Mouse (Mus musculus): ENCODE results near the gene Ggt5. TPM values are rescaled to one million over a fixed set of nuclear protein-coding genes. Genes with fewer than 3 reads are reported as not detected.

Ggt5 gene
- polyA plus RNA-seq, 1 experiment from 2014 or later = 2.4 TPM

DNA sequence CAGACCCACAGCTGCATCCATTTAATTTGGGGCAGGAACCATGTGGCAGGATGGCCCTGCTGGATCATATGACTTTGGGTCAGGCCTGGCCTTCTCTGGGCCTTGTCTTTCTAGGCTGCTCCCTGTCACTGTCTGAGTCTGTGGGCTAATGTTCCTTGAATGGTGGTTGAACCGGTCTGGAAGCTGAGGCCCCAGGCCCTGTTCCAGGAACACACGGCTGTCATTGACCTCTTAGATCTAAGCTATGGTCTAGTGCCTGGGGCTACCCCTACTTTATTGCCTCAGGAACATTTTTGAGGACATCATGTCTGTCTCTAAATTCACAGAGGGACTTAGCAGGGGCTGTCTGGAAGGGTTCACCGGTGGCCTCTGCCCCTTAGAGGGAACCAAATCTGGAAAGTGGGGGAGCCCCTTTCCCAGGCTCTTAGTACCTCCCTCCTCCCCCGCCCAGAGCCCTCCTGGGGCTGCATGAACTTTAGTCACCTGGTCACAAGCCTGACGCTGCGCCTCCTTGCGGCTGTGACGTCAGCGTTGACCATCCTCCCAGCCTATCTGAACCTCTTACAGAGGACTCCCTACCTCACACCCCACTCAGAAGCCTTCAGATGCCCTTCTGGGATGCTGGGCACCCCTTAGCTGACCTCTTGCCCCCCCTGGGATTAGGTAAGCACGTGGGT, 18.0 kb upstream of the Ggt5 start:
- Histone ChIP-seq H3K27me3 (peaks cover 7% of the 10 kb centered on the region; the same call in 1 of the 2 replicates), H3K27ac (no peak overlapping the region), H3K9ac (replicated peaks) (no peak overlapping the region), H3K4me2 (replicated peaks) (no peak overlapping the region), H3K9me3 (no peaks in the 10 kb centered on the region), H3K4me3 (replicated peaks) (no peak overlapping the region), H3K36me3 (no peaks in the 10 kb centered on the region), H3K4me1 (replicated peaks) (no peaks in the 10 kb centered on the region)
- WGBS = 31% methylated on average over 10 of the region's 10 CpGs
- no peak for ATAC-seq

DNA sequence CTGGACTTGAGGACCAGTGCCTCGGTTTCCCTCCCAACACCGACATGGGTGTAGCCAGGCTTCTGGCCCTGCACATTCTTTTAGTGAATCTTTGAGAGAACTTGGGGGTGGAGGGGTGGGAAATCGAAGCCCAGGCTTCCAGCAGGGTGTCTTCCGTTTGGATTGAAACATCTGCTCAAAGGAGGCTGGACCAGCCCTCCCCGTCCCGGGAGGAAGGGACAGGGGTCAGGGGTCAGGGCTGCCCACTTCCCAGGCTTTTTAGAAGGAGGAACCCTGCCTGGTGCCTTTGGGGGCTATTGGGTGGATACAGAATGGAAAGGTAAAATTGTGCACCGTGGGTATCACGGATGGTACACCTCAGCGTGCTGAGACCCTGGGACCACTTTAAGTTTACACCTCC, 17.2 kb upstream of the Ggt5 start:
- Histone ChIP-seq H3K36me3 (no peaks in the 10 kb centered on the region), H3K4me3 (replicated peaks) (no peak overlapping the region), H3K27ac (no peak overlapping the region), H3K9me3 (no peaks in the 10 kb centered on the region), H3K9ac (replicated peaks) (no peak overlapping the region), H3K4me1 (replicated peaks) (no peaks in the 10 kb centered on the region), H3K27me3 (peaks cover 7% of the 10 kb centered on the region; the same call in 1 of the 2 replicates), H3K4me2 (replicated peaks) (no peak overlapping the region)
- WGBS = 40% methylated on average over 9 of the region's 9 CpGs
- ATAC-seq = no peak

DNA sequence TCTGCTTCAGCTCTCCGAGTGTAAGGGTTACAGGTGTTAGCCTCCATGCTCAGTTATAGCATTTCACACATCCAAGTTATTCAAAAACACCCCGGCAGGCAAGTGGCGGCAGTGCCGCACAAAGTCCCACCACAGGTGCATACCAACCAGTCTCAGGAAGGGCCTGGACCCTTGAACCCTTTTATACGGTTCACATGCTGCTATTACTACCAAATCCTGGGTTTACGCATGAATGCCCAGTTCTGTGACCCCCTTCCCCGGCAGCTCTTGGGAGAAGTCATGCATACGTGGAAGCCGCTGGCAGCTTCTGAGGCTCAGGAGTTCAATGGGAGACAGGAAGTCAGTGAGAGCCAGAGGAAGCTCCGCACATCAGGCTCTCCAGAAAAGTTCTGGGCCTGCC, 16.0 kb upstream of the Ggt5 start:
- no peak overlapping the region for H3K27ac ChIP-seq
- H3K4me1 ChIP-seq (replicated peaks) = no peaks in the 10 kb centered on the region
- H3K9me3 ChIP-seq = no peaks in the 10 kb centered on the region
- H3K36me3 ChIP-seq = no peaks in the 10 kb centered on the region
- peaks cover 7% of the 10 kb centered on the region; the same call in 1 of the 2 replicates for H3K27me3 ChIP-seq
- 46% methylated on average over 10 of the region's 10 CpGs for WGBS
- ATAC-seq = no peak
- no peak overlapping the region for H3K9ac ChIP-seq (replicated peaks)
- H3K4me3 ChIP-seq (replicated peaks) = no peak overlapping the region
- no peak overlapping the region for H3K4me2 ChIP-seq (replicated peaks)

DNA sequence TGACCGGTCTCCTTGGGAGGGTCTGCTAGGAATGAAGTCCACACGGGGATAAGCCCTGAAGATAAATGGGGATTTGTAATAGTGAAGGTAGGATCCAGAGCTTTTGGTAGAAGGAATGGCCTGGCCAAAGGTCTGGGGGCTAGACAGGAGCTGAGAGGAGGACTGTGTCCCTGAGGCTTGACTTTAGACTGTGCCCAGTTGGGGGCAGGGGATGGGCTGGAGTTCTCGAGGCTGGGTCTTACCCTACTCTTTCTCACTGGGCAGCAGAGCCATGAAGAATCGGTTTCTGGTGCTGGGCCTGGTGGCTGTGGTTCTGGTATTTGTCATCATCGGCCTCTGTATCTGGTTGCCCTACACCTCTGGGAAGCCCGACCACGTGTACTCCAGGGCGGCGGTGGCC, 15.2 kb upstream of the Ggt5 start:
- ATAC-seq = no peak
- WGBS = 89% methylated on average over 9 of the region's 9 CpGs

DNA sequence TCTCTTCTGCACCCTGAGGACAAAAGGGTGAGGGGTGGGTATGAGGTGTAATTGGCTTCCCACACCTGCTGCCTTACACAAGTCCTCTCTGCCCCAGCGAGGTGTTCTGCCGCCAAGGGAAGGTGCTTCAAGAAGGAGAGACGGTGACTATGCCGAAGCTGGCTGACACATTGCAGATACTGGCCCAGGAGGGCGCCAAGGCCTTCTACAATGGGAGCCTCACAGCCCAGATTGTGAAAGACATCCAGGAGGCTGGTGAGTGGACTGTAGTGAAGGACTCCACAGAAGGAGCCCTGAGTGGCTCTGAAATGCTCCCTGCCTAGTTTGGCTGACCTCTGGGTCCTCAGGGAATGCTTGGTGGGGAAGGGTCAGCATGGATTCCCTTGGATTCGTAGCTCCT, 10.0 kb upstream of the Ggt5 start:
- WGBS = 92% methylated on average over 6 of the region's 6 CpGs
- ATAC-seq = no peak
- no peaks in the 10 kb centered on the region for H3K27me3 ChIP-seq
- no peaks in the 10 kb centered on the region for H3K4me1 ChIP-seq (replicated peaks)
- no peak overlapping the region for H3K4me3 ChIP-seq (replicated peaks)
- H3K27ac ChIP-seq = no peak overlapping the region
- no peak overlapping the region for H3K9ac ChIP-seq (replicated peaks)
- no peaks in the 10 kb centered on the region for H3K36me3 ChIP-seq
- H3K9me3 ChIP-seq = no peaks in the 10 kb centered on the region
- H3K4me2 ChIP-seq (replicated peaks) = no peak overlapping the region

More for the DNA sequence above, 15.2 kb upstream of the Ggt5 start:
- Histone ChIP-seq H3K36me3 (no peaks in the 10 kb centered on the region), H3K4me2 (replicated peaks) (no peak overlapping the region), H3K4me3 (replicated peaks) (no peak overlapping the region), H3K9me3 (no peaks in the 10 kb centered on the region), H3K27me3 (no peaks in the 10 kb centered on the region), H3K9ac (replicated peaks) (no peak overlapping the region), H3K27ac (no peak overlapping the region), H3K4me1 (replicated peaks) (no peaks in the 10 kb centered on the region)

DNA sequence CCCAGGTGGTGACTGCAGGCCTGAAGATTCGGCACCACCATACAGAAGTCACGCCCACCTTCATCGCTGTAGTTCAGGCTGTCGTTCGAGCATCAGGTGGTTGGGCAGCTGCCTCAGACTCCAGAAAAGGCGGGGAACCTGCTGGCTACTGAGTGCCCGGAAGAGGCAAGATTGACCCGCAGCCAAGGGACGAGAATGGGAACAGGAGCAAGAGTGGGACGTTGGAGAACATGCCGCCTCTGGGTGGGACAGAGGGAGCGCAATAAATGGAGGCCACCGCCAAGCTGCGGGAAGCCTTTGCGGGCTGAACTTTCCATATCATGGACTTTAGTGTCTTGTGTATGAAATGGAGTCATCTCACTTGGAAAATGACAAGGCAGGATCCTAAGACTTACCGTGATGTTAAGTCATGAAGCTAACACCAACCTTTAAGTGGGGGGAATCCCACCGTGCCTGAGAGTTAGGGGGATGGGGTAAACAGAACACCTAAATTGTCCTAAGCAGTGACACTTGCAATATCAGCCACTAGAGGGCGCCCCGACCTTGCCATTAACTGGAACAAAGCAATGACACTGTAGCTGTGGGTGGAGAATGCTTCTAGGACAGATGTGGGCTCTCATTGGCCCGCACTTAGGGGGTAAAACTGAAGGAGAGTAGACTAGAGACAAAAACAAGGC, 3.1 kb upstream of the Ggt5 start:
- ATAC-seq = peak; percentile 84
- H3K9ac ChIP-seq (replicated peaks) = no peak overlapping the region

DNA sequence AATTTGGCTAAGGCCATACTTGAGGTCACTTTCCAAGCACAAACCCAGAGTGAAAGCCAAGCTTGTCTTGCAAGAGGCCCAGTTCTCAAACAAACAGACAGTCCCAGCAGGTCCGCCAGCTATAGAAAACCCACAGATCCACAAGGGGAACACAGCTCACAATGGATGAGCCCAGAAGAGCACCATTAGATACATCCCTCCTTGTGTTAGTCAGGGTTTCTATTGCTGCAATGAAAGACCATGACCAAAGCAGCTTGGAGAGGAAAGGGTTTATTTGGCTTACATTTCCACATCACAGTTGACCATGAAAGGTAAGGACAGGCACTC, 2.6 kb upstream of the Ggt5 start:
- Histone ChIP-seq H3K9ac (replicated peaks) (no peak overlapping the region), H3K9me3 (no peaks in the 10 kb centered on the region), H3K27me3 (peaks cover 7% of the 10 kb centered on the region; the same call in 1 of the 2 replicates), H3K4me3 (replicated peaks) (no peak overlapping the region), H3K4me2 (replicated peaks) (no peak overlapping the region), H3K36me3 (no peaks in the 10 kb centered on the region), H3K27ac (no peak overlapping the region), H3K4me1 (replicated peaks) (peaks cover 11% of the 10 kb centered on the region)
- ATAC-seq = no peak; the same call in 1 of the 2 replicates
- WGBS = 93% methylated on average over 1 of the region's 1 CpGs

More for the DNA sequence above, 3.1 kb upstream of the Ggt5 start:
- Histone ChIP-seq H3K4me2 (replicated peaks) (peak overlapping the region; percentile 18), H3K27ac (no peak overlapping the region), H3K36me3 (no peaks in the 10 kb centered on the region), H3K27me3 (peaks cover 7% of the 10 kb centered on the region; the same call in 1 of the 2 replicates), H3K4me1 (replicated peaks) (peaks cover 11% of the 10 kb centered on the region), H3K9me3 (no peaks in the 10 kb centered on the region), H3K4me3 (replicated peaks) (no peak overlapping the region)
- WGBS = 24% methylated on average over 20 of the region's 20 CpGs

DNA sequence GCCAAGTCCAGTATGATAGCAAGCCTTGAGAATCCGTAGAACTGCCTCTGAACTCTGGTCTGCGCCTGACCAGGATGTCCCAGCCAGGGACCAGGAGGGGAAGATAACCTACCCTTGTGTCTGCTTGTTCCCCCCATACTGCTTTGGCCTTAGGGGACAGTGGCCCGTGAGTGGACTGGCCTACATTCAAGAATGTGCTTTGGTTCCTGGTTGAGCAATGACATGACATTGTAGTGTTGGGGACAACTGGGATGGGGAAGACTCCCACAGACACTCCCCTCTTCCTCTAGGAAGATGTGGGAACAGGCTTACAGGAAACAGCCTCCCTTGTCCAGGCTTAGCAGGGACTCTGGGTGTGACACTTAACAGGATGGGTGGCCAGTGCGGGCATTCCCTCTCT, 1.4 kb upstream of the Ggt5 start:
- H3K9me3 ChIP-seq = no peaks in the 10 kb centered on the region
- peaks cover 7% of the 10 kb centered on the region; the same call in 1 of the 2 replicates for H3K27me3 ChIP-seq
- no peak overlapping the region for H3K4me2 ChIP-seq (replicated peaks)
- 96% methylated on average over 4 of the region's 4 CpGs for WGBS
- H3K27ac ChIP-seq = no peak overlapping the region
- peaks cover 11% of the 10 kb centered on the region for H3K4me1 ChIP-seq (replicated peaks)
- H3K9ac ChIP-seq (replicated peaks) = no peak overlapping the region
- no peaks in the 10 kb centered on the region for H3K36me3 ChIP-seq
- H3K4me3 ChIP-seq (replicated peaks) = no peak overlapping the region
- no peak for ATAC-seq

DNA sequence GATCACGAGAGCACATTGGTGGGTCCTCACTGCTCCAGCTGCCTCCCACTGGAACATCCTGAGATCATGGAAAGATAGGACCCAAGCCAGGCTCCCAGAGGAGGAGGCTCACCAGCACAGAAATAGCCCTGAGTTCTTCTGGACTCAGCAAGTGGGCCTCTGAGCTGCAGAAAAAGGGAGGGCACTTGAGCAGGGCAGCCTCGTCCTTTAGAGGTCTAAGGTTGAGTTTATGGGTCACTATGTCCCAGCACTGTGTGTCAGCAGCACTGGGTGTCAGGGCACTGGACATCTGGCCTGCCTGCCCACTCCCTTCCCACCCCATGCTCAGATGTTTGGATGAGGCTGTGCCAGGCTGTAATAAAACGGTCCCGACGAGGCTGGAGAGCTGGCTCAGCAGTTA, 804 bp upstream of the Ggt5 start:
- Histone ChIP-seq H3K27ac (no peak overlapping the region), H3K9me3 (no peaks in the 10 kb centered on the region), H3K4me3 (replicated peaks) (no peak overlapping the region), H3K9ac (replicated peaks) (no peak overlapping the region), H3K36me3 (no peaks in the 10 kb centered on the region), H3K4me2 (replicated peaks) (no peak overlapping the region), H3K4me1 (replicated peaks) (peaks cover 11% of the 10 kb centered on the region), H3K27me3 (peaks cover 7% of the 10 kb centered on the region; the same call in 1 of the 2 replicates)
- ATAC-seq = no peak
- WGBS = 82% methylated on average over 5 of the region's 5 CpGs

DNA sequence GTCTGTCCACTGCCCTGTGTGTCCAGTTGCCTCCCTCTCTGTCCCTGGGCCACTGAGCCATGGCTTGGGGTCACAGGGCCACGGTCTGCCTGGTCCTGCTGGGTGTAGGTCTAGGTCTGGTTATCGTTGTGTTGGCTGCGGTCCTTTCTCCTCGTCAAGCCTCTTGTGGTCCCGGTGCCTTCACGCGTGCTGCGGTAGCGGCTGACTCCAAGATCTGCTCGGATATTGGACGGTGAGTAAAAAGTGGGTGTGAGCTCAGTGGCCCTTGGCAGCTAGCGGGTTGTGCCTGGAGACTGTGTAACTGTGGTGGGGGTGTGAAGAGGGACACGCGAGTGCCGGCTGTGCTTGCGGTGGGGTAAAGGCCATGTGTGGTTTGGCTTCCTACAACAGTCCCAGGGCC, 511 bp downstream of the Ggt5 start:
- peaks cover 11% of the 10 kb centered on the region for H3K4me1 ChIP-seq (replicated peaks)
- H3K9me3 ChIP-seq = no peaks in the 10 kb centered on the region
- no peak overlapping the region for H3K27ac ChIP-seq
- no peaks in the 10 kb centered on the region for H3K36me3 ChIP-seq
- 90% methylated on average over 16 of the region's 16 CpGs for WGBS
- ATAC-seq = no peak
- no peak overlapping the region for H3K4me3 ChIP-seq (replicated peaks)
- H3K27me3 ChIP-seq = peaks cover 5% of the 10 kb centered on the region; the same call in 1 of the 2 replicates
- H3K4me2 ChIP-seq (replicated peaks) = no peak overlapping the region
- H3K9ac ChIP-seq (replicated peaks) = no peak overlapping the region

DNA sequence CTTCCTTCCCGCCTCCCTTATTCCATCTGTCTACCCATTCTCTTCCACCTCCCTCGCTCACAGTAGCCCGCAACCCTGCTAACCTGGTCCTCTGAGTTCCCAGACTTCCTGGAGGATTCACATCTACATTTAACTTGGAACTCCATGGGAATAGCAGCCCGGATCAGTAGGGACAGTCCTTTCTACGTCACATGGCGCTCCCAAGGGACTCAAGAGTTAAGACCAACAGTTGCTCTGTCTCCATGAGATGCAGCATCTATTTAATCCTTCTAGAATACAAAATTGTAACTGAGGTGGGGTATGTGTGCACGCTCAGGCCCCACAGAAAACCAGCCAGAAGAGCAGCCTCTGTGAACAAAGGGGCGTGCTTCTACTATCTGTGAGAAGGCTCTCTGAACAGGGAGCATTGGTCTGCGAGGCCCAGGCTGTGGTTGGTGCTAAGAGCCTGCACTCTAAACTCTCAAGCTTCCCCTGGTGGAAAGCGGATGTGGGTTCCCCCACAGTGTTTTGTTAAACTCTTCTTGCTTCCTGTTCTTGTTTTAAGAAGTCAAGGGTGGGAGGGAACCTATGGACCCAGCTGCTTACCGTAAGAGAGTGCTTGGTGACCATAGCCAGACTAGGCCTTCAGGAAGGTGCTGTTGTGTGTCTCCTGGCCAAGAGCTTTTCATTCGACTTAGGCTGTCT, 2.2 kb downstream of the Ggt5 start:
- Histone ChIP-seq H3K27ac (no peak overlapping the region), H3K4me2 (replicated peaks) (no peak overlapping the region), H3K36me3 (no peaks in the 10 kb centered on the region), H3K27me3 (no peaks in the 10 kb centered on the region), H3K4me3 (replicated peaks) (no peak overlapping the region), H3K9me3 (no peaks in the 10 kb centered on the region), H3K9ac (replicated peaks) (no peak overlapping the region), H3K4me1 (replicated peaks) (peaks cover 7% of the 10 kb centered on the region)
- no peak for ATAC-seq
- WGBS = 77% methylated on average over 12 of the region's 12 CpGs

DNA sequence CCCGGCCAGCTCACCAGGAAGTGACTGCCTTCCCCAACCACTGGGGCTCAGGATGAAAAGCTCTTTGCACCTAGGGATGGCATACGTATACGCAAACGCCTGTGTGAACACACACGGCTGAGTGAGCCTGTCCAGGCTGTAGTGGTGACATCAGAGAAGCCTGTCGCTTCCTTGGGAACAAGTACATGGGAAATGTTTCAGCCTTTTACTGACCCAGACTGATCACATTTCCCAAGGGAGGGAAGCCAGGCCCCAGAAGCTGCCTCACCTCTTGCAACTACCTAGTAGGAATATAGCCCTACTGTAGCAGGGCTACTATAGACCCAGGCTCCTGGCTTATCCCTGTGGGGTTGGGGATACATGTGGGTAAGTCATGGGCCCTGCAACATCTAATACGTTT, 3.4 kb downstream of the Ggt5 start:
- H3K9me3 ChIP-seq = 0 out of 2 replicates have a peak, but pooled peaks cover 6% of the 10 kb centered on the region
- WGBS = 83% methylated on average over 7 of the region's 7 CpGs
- peaks cover 7% of the 10 kb centered on the region for H3K4me1 ChIP-seq (replicated peaks)
- no peak overlapping the region for H3K27ac ChIP-seq
- H3K36me3 ChIP-seq = no peaks in the 10 kb centered on the region
- H3K9ac ChIP-seq (replicated peaks) = no peak overlapping the region
- no peaks in the 10 kb centered on the region for H3K27me3 ChIP-seq
- ATAC-seq = no peak
- no peak overlapping the region for H3K4me2 ChIP-seq (replicated peaks)
- H3K4me3 ChIP-seq (replicated peaks) = no peak overlapping the region
